Mouse (Mus musculus): ENCODE measurements at regions not wholly inside any gene's neighbourhood (a gene's known extent, or its start where the extent isn't known, plus 50 kb on each side); places are given as distances from the start of the nearest gene placed in this dataset.

GRCm38 (mm10) chr4:64546386-64546785 is 499.6 kb upstream of the Tnc start:
- WGBS: 76% methylated on average over 4 of the region's 4 CpGs
- no peaks in the 10 kb centered on the region for H3K4me1 ChIP-seq (ENCODE audit: control insufficient read depth, insufficient read depth, insufficient read length, low read length)

GRCm38 (mm10) chr4:64562511-64562910 is 515.7 kb upstream of the Tnc start:
- 82% methylated on average over 1 of the region's 1 CpGs for WGBS
- TF ChIP-seq CTCF (IDR thresholded peaks at IDR 0.05; ENCODE audit: extremely low read depth, insufficient read length, insufficient replicate concordance, low read depth, low read length) (no peak), POLR2A (IDR thresholded peaks at IDR 0.05; ENCODE audit: low read depth, low read length) (no peak)

More at GRCm38 (mm10) chr4:64546386-64546785, 499.6 kb upstream of the Tnc start:
- TF ChIP-seq POLR2A (IDR thresholded peaks at IDR 0.05; ENCODE audit: low read depth, low read length) (no peak), CTCF (IDR thresholded peaks at IDR 0.05; ENCODE audit: extremely low read depth, insufficient read length, insufficient replicate concordance, low read depth, low read length) (no peak)
- H3K4me3 ChIP-seq (ENCODE audit: low read depth, low read length): no peak overlapping the region
- H3K36me3 ChIP-seq (ENCODE audit: control insufficient read depth, insufficient read depth, low read length): no peaks in the 10 kb centered on the region
- H3K27me3 ChIP-seq (ENCODE audit: control insufficient read depth, insufficient read depth, low read length): no peaks in the 10 kb centered on the region
- H3K27ac ChIP-seq (ENCODE audit: insufficient read depth, low read depth, low read length): no peak overlapping the region

GRCm38 (mm10) chr4:64563996-64564395 is 517.2 kb upstream of the Tnc start:
- Histone ChIP-seq H3K4me1 (ENCODE audit: control insufficient read depth, insufficient read depth, insufficient read length, low read length) (no peaks in the 10 kb centered on the region), H3K36me3 (ENCODE audit: control insufficient read depth, insufficient read depth, low read length) (no peaks in the 10 kb centered on the region), H3K27ac (ENCODE audit: insufficient read depth, low read depth, low read length) (no peak overlapping the region), H3K27me3 (ENCODE audit: control insufficient read depth, insufficient read depth, low read length) (no peaks in the 10 kb centered on the region), H3K4me3 (ENCODE audit: low read depth, low read length) (no peak overlapping the region)
- TF ChIP-seq CTCF (IDR thresholded peaks at IDR 0.05; ENCODE audit: extremely low read depth, insufficient read length, insufficient replicate concordance, low read depth, low read length) (no peak), POLR2A (IDR thresholded peaks at IDR 0.05; ENCODE audit: low read depth, low read length) (no peak)
- WGBS: 81% methylated on average over 3 of the region's 3 CpGs

More at GRCm38 (mm10) chr4:64562511-64562910, 515.7 kb upstream of the Tnc start:
- H3K36me3 ChIP-seq (ENCODE audit: control insufficient read depth, insufficient read depth, low read length): no peaks in the 10 kb centered on the region
- H3K4me1 ChIP-seq (ENCODE audit: control insufficient read depth, insufficient read depth, insufficient read length, low read length): no peaks in the 10 kb centered on the region
- no peaks in the 10 kb centered on the region for H3K27me3 ChIP-seq (ENCODE audit: control insufficient read depth, insufficient read depth, low read length)
- H3K4me3 ChIP-seq (ENCODE audit: low read depth, low read length): no peak overlapping the region
- H3K27ac ChIP-seq (ENCODE audit: insufficient read depth, low read depth, low read length): no peak overlapping the region

- TF ChIP-seq POLR2A (IDR thresholded peaks at IDR 0.05; ENCODE audit: low read depth, low read length) (no peak), CTCF (IDR thresholded peaks at IDR 0.05; ENCODE audit: extremely low read depth, insufficient read length, insufficient replicate concordance, low read depth, low read length) (no peak)
- Histone ChIP-seq H3K4me3 (ENCODE audit: low read depth, low read length) (no peak overlapping the region), H3K4me1 (ENCODE audit: control insufficient read depth, insufficient read depth, insufficient read length, low read length) (no peaks in the 10 kb centered on the region), H3K27me3 (ENCODE audit: control insufficient read depth, insufficient read depth, low read length) (no peaks in the 10 kb centered on the region), H3K36me3 (ENCODE audit: control insufficient read depth, insufficient read depth, low read length) (no peaks in the 10 kb centered on the region), H3K27ac (ENCODE audit: insufficient read depth, low read depth, low read length) (no peak overlapping the region)
- 39% methylated on average over 1 of the region's 1 CpGs for WGBS
Measured at GRCm38 (mm10) chr4:64570666-64571065, 523.9 kb upstream of the Tnc start.

- Histone ChIP-seq H3K4me3 (ENCODE audit: low read depth, low read length) (no peak overlapping the region), H3K27ac (ENCODE audit: insufficient read depth, low read depth, low read length) (no peak overlapping the region), H3K27me3 (ENCODE audit: control insufficient read depth, insufficient read depth, low read length) (no peaks in the 10 kb centered on the region), H3K36me3 (ENCODE audit: control insufficient read depth, insufficient read depth, low read length) (no peaks in the 10 kb centered on the region), H3K4me1 (ENCODE audit: control insufficient read depth, insufficient read depth, insufficient read length, low read length) (no peaks in the 10 kb centered on the region)
- WGBS: 26% methylated on average over 1 of the region's 1 CpGs
- TF ChIP-seq POLR2A (IDR thresholded peaks at IDR 0.05; ENCODE audit: low read depth, low read length) (no peak), CTCF (IDR thresholded peaks at IDR 0.05; ENCODE audit: extremely low read depth, insufficient read length, insufficient replicate concordance, low read depth, low read length) (no peak)
Measured at GRCm38 (mm10) chr4:64575901-64576300, 529.1 kb upstream of the Tnc start.

- TF ChIP-seq POLR2A (IDR thresholded peaks at IDR 0.05; ENCODE audit: low read depth, low read length) (no peak), CTCF (IDR thresholded peaks at IDR 0.05; ENCODE audit: extremely low read depth, insufficient read length, insufficient replicate concordance, low read depth, low read length) (no peak)
- Histone ChIP-seq H3K4me1 (ENCODE audit: control insufficient read depth, insufficient read depth, insufficient read length, low read length) (no peaks in the 10 kb centered on the region), H3K27ac (ENCODE audit: insufficient read depth, low read depth, low read length) (0 out of 2 replicates have a peak overlapping the region, but pooled peaks have one; percentile 27), H3K4me3 (ENCODE audit: low read depth, low read length) (no peak overlapping the region), H3K36me3 (ENCODE audit: control insufficient read depth, insufficient read depth, low read length) (no peaks in the 10 kb centered on the region), H3K27me3 (ENCODE audit: control insufficient read depth, insufficient read depth, low read length) (no peaks in the 10 kb centered on the region)
- WGBS: 58% methylated on average over 8 of the region's 8 CpGs
Measured at GRCm38 (mm10) chr4:64595014-64595599, 528.9 kb upstream of the Pappa start.

- no peaks in the 10 kb centered on the region for H3K36me3 ChIP-seq (ENCODE audit: control insufficient read depth, insufficient read depth, low read length)
- no peak overlapping the region for H3K4me3 ChIP-seq (ENCODE audit: low read depth, low read length)
- H3K27ac ChIP-seq (ENCODE audit: insufficient read depth, low read depth, low read length): no peak overlapping the region
- no peaks in the 10 kb centered on the region for H3K4me1 ChIP-seq (ENCODE audit: control insufficient read depth, insufficient read depth, insufficient read length, low read length)
- no peaks in the 10 kb centered on the region for H3K27me3 ChIP-seq (ENCODE audit: control insufficient read depth, insufficient read depth, low read length)
- TF ChIP-seq POLR2A (IDR thresholded peaks at IDR 0.05; ENCODE audit: low read depth, low read length): no peak
- no peak for TF ChIP-seq CTCF (IDR thresholded peaks at IDR 0.05; ENCODE audit: extremely low read depth, insufficient read length, insufficient replicate concordance, low read depth, low read length)
Measured at GRCm38 (mm10) chr4:64598465-64598864, 525.5 kb upstream of the Pappa start.
